Mouse (Mus musculus) CD4-positive naive resting alpha-beta T cell, adult 57 days (primary cell): Measurements from ENCODE around the gene Astn2. TPM values are rescaled to one million over a fixed set of nuclear protein-coding genes. Genes with fewer than 3 reads are reported as not detected.

Source experiments
- total RNA-seq: library from RNA; stranded (reverse); gene quantifications from one replicate; pipeline ENCODE4 v1.2.4, GENCODE M21; 2023

Gene Astn2
- not detected for total RNA-seq

GRCm38 (mm10) chr4:66404201-66404711 is at the start of gene Astn2:
Astn2 (minus strand) TSS chr4:66404611.

GRCm38 (mm10) chr4:65604504-65605150 is 799.8 kb downstream of the Astn2 start, which contains the start of gene Trim32:
Trim32 (plus strand) TSS chr4:65604986.

